Mouse (Mus musculus) small intestine, adult 2 months (tissue): ENCODE measurements around the gene Mdfi. TPM values are rescaled to one million over a fixed set of nuclear protein-coding genes. Genes with fewer than 3 reads are reported as not detected.
A peak's percentile ranks its signal among the peaks of the same experiment; 100 is the strongest.

Experiments used
- H3K27ac ChIP-seq: fragments of 200-500 bp; 2 replicates; pipeline ENCODE4 v1.5.1; 2012; ENCODE audit warnings: low read depth, low read length, control low read depth, inconsistent platforms; ENCODE audit not compliant: insufficient read depth
- H3K27me3 ChIP-seq: fragments of 200-500 bp; 2 replicates; pipeline ENCODE4 v1.6.1; 2012; ENCODE audit warnings: mild to moderate bottlenecking, moderate library complexity, low read length, inconsistent platforms; ENCODE audit not compliant: control insufficient read depth, insufficient read depth
- H3K36me3 ChIP-seq: fragments of 200-500 bp; 2 replicates; pipeline ENCODE4 v1.6.1; 2012; ENCODE audit warnings: mild to moderate bottlenecking, low read length, control low read depth, inconsistent platforms; ENCODE audit not compliant: control insufficient read depth, insufficient read depth
- H3K4me1 ChIP-seq: fragments of 200-500 bp; 2 replicates; pipeline ENCODE4 v1.6.1; 2012; ENCODE audit warnings: low read length, inconsistent platforms, mixed read lengths; ENCODE audit not compliant: control insufficient read depth, insufficient read depth, insufficient read length
- H3K4me3 ChIP-seq: fragments of 200-500 bp; 2 replicates; pipeline ENCODE4 v1.5.1; 2012; ENCODE audit warnings: low read depth, mild to moderate bottlenecking, control low read depth, inconsistent platforms, low read length, moderate library complexity
- CTCF ChIP-seq: fragments of 200-500 bp; IDR thresholded peaks from 2 replicates; pipeline ENCODE4 v1.5.1; 2012; ENCODE audit warnings: low read depth, mild to moderate bottlenecking, control low read depth, inconsistent platforms, low read length, moderate library complexity, mixed read lengths; ENCODE audit not compliant: insufficient replicate concordance, insufficient read length; ENCODE audit errors: extremely low read depth
- POLR2A ChIP-seq: fragments of 200-500 bp; IDR thresholded peaks from 2 replicates; pipeline ENCODE4 v1.6.1; 2012; ENCODE audit warnings: low read depth, mild to moderate bottlenecking, control low read depth, inconsistent platforms, low read length, moderate library complexity
- WGBS: fragments of 180-500 bp; shearing (Covaris S2); methylation state at CpG from one replicate; pipeline ENCODE4 v1.1.7; 2018; 5-methylcytosine and 5-hydroxymethylcytosine counted together
- polyA plus RNA-seq: library from polyadenylated mRNA; depleted of rRNA; stranded (reverse); fragments of >200 nt; gene quantifications from 2 replicates; pipeline ENCODE4 v1.2.3, GENCODE M21; 2012

The Mdfi gene
- polyA plus RNA-seq, 1 experiment = 7.3 TPM

DNA sequence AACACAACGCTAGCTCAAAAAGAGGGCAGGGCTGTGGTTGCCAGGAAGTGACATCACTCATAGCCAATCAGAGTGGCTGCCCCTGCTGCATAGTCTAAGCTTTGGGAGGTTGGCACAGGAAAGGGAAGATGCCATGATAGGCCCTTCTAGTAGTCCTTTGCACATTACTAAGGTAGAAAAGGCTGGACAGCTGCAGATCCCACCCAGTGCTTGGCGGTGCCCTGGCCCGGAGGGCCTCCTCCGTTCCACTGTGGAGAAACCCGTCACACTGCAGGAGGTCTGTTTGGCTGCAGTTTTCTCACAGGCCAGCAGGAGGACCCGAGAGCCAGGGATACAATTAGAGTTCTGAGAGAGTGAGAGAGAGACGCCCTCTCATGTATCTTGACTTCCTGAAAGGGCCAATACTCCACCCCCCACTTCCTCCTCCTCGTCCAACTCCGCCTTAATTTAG, 38.9 kb upstream of the Mdfi start:
- peak; percentile 88; the same call in 1 of the 2 replicates for TF ChIP-seq CTCF
- no peak for TF ChIP-seq POLR2A
- peaks cover 57% of the 10 kb centered on the region for H3K36me3 ChIP-seq
- no peak overlapping the region for H3K27ac ChIP-seq
- peak overlapping the region; percentile 26 for H3K4me3 ChIP-seq
- no peaks in the 10 kb centered on the region for H3K27me3 ChIP-seq
- WGBS = 15% methylated on average over 9 of the region's 9 CpGs
- H3K4me1 ChIP-seq = no peaks in the 10 kb centered on the region; the same call in 1 of the 2 replicates

- TF ChIP-seq POLR2A (no peak), CTCF (no peak)
- 93% methylated on average over 31 of the region's 31 CpGs for WGBS
- Histone ChIP-seq H3K27me3 (no peaks in the 10 kb centered on the region), H3K36me3 (peaks cover 53% of the 10 kb centered on the region), H3K4me3 (no peak overlapping the region), H3K27ac (no peak overlapping the region), H3K4me1 (no peaks in the 10 kb centered on the region; the same call in 1 of the 2 replicates)
Observed at GRCm38 (mm10) chr17:47872311-47873011, 38.0 kb upstream of the Mdfi start.

- no peaks in the 10 kb centered on the region for H3K27me3 ChIP-seq
Observed at GRCm38 (mm10) chr17:47869874-47870273, 35.4 kb upstream of the Mdfi start.

GRCm38 (mm10) chr17:47866037-47866436, 31.5 kb upstream of the Mdfi start:
- Histone ChIP-seq H3K4me3 (no peak overlapping the region), H3K4me1 (peaks cover 6% of the 10 kb centered on the region), H3K27ac (no peak overlapping the region), H3K27me3 (no peaks in the 10 kb centered on the region), H3K36me3 (peaks cover 20% of the 10 kb centered on the region)
- WGBS = 53% methylated on average over 10 of the region's 10 CpGs
- no peak for TF ChIP-seq POLR2A
- TF ChIP-seq CTCF = no peak

More at GRCm38 (mm10) chr17:47869874-47870273, 35.4 kb upstream of the Mdfi start:
- H3K4me1 ChIP-seq = no peaks in the 10 kb centered on the region; the same call in 1 of the 2 replicates
- TF ChIP-seq POLR2A (no peak), CTCF (no peak)
- 87% methylated on average over 10 of the region's 10 CpGs for WGBS
- H3K36me3 ChIP-seq = peaks cover 43% of the 10 kb centered on the region
- no peak overlapping the region for H3K27ac ChIP-seq
- H3K4me3 ChIP-seq = no peak overlapping the region

GRCm38 (mm10) chr17:47864496-47864895, 30.0 kb upstream of the Mdfi start:
- WGBS = 1% methylated on average over 17 of the region's 17 CpGs
- H3K27ac ChIP-seq = no peak overlapping the region
- peak; percentile 89 for TF ChIP-seq CTCF
- TF ChIP-seq POLR2A = no peak
- peaks cover 10% of the 10 kb centered on the region for H3K36me3 ChIP-seq
- peaks cover 6% of the 10 kb centered on the region for H3K4me1 ChIP-seq
- H3K27me3 ChIP-seq = no peaks in the 10 kb centered on the region
- H3K4me3 ChIP-seq = no peak overlapping the region

DNA sequence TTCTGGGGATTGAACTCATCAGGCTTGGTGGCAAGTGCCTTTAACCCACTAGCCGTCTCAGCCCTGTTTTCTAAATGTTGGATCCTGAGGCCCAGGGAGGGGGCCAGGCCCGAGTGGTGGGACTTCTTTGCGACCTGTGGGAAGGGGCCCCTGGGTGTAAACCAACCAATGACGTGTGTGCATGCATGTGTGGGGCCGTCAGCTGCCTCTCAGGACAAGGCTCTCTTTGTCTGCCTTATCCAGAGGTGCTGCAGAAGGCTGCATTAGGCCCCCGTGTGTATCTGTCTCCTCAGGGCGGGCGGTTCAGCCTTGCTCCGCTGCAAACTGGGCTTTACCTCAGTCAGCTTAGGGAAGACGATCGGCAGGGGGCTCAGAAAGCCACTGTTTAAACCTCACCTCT, 28.9 kb upstream of the Mdfi start:
- Histone ChIP-seq H3K36me3 (peaks cover 6% of the 10 kb centered on the region), H3K27me3 (no peaks in the 10 kb centered on the region), H3K27ac (no peak overlapping the region), H3K4me1 (peaks cover 6% of the 10 kb centered on the region), H3K4me3 (no peak overlapping the region)
- WGBS = 24% methylated on average over 11 of the region's 11 CpGs
- TF ChIP-seq CTCF = no peak
- TF ChIP-seq POLR2A = no peak

DNA sequence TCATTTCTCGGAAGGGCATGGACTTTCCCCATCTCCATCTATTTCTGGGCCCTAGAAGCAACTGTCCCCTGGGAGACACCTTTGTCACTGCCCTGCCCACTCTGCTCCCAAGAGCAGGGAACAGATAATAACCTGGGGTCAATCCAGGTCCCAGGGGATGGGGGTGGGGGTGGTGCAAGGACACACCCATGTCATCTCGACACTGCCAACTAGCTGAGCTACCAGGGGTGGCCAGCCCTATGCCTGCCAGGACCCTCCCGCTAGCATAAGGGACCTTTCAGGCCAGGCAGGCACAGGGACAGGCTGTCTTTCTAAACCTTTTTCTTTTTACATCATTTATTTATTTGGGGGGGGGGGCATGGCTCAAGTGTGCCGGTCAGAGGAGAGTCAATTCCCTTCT, 28.5 kb upstream of the Mdfi start:
- TF ChIP-seq CTCF (no peak), POLR2A (no peak)
- peaks cover 2% of the 10 kb centered on the region for H3K36me3 ChIP-seq
- no peak overlapping the region for H3K27ac ChIP-seq
- H3K27me3 ChIP-seq = no peaks in the 10 kb centered on the region
- no peak overlapping the region for H3K4me3 ChIP-seq
- WGBS = 17% methylated on average over 4 of the region's 4 CpGs
- H3K4me1 ChIP-seq = peaks cover 6% of the 10 kb centered on the region
